Mouse (Mus musculus): ENCODE results near the gene Nectin4.
A peak's percentile ranks its signal among the peaks of the same experiment; 100 is the strongest.

Gene Nectin4

DNA sequence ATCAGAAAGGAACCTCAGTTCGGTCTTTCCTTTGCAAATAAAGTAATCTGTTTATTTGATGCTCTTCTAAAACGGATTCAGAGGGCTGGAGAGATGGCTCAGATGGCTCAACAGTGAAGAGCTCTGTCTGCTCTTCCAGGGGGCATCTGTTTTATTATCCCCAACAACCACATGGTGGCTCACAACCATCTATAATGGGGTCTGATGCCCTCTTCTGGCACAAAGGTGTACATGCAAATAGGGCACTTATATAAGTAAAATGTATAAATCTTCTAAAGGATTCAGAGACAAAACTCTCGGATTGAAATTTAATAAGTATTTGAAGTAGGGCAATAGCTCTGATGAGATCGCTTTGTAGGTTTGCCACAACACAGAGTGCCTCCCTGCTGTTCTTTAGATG lies 11.5 kb upstream of the Nectin4 start:
- peak; percentile 81 for DNase-seq (ENCODE audit: low read depth, low spot score)

DNA sequence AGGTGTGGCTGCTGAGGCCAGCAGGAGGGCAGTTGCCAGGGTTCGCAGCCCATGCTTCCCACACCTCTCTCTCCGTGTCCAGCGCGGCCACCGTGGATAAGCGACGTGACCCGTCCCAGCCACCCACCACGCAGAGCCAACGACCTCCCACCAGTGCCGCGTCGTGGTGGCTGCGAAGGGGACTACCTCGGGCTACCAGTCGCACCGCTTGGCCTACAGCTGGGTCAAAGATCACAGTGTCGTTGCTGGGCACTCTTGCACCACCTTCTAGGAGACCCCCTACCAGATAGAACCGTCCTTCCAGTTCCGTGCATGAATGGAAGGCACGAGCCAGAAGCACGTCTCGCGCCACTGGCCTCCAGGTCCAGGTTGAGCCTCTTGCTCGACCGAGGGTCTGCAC lies 9.6 kb upstream of the Nectin4 start:
- DNase-seq (ENCODE audit: low read depth, low spot score), result no peak

- peak; percentile 92 for DNase-seq (ENCODE audit: low read depth, low spot score)
Observed at GRCm38 (mm10) chr1:171360656-171361055, 9.2 kb upstream of the Nectin4 start, which contains the start of gene Klhdc9. TSS of gene Klhdc9 (minus strand) at chr1:171360798.

DNA sequence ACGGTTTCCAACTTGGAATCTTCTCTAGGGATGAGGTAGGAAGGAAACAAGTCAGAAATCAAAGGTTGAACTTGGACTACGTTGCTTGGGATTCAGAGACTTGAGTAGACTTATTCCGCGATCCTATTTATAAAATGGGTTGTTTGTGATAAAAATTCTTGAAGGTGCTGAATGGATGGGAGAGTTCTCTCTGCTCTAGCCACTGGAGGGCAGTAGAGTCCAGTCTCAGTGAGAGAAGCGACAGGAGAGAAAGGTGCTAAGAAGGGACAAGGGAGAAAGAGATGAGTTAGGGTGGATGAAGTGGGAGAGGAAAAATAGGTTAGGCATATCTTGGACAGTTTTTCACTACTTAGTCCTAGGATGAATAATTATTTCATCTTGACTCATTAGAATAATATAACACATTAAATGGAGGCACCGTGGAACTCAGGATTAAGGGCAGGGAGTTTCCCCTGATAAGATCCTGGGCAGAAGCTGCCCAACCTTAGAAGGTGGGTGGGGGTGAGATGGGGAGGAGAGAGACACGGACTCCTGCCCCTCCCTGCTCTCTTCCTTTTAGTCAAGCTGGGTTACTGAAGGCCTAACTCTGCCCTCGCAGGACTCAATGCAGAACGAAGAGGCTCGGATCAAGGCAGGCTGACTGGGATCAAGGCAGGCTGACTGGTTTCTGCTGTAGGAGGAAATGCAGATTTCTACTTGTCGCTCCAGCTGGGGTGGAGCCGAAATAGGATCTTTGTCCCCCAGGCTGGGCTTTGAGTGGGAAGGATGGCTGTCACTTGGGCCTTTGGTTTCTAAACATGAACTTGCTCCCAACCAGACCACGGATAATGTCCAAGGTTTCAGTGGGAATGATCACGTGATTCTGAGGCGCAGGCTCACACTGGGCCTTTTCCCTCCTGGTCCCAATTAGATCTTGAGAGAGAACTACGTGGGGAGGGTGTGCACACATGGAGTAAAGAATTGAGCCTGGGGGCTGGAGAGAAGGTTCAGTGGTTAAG lies 8.5 kb upstream of the Nectin4 start:
- peak; percentile 91 for DNase-seq (ENCODE audit: low read depth, low spot score)

GRCm38 (mm10) chr1:171365934-171366333 lies 4.0 kb upstream of the Nectin4 start:
- DNase-seq (ENCODE audit: low read depth, low spot score), result no peak

- no peak for DNase-seq (ENCODE audit: low read depth, low spot score)
Observed at GRCm38 (mm10) chr1:171372880-171373279, 3.0 kb downstream of the Nectin4 start.

- DNase-seq (ENCODE audit: low read depth, low spot score), result no peak
Observed at GRCm38 (mm10) chr1:171373946-171374345, 4.0 kb downstream of the Nectin4 start.

GRCm38 (mm10) chr1:171375646-171376097 lies 5.8 kb downstream of the Nectin4 start:
- no peak for DNase-seq (ENCODE audit: low read depth, low spot score)

DNA sequence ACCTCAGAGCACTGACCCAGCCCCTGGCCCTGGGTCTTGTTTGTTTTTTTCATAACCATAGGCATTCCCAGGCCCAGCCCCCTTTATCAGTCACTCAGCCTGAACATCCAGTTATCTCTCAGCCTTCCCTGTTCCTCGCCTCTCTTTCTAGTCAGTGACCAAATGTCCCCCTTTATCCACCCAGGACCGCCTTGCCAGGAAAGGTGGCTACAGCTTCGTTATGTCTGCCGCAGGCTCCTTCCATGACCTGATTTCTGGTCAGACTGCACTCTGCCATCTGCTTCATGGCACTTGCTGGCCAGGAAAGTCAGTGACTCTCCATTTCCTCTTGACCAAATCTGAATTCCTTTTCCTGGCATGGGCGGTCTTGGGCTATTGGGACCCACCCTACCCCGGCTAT lies 8.4 kb downstream of the Nectin4 start:
- DNase-seq (ENCODE audit: low read depth, low spot score), result no peak

DNA sequence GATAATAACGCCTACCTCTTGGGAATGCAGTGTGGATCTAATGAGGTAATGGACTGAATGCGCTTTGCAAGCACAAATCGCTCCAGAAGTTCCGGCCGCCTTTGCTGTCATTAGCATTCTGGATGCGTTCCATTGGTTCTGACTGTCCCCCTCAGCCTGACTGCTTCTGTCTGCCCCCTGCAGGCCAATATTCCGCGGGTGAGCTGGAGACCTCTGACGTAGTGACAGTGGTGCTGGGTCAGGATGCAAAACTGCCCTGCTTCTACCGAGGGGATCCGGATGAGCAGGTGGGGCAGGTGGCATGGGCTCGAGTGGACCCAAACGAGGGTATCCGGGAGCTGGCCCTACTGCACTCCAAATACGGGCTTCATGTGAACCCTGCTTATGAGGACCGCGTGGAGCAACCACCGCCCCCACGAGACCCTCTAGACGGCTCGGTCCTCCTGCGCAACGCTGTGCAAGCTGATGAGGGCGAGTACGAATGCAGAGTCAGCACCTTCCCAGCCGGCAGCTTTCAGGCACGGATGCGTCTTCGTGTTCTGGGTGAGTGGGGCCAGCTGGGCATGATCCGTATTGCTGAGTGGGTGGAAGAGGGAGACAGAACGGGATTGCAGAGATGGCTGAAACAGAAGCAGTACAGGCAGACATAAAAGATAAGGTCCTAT lies 10.2 kb downstream of the Nectin4 start:
- DNase-seq (ENCODE audit: low read depth, low spot score), result peak; percentile 88

- no peak for DNase-seq (ENCODE audit: low read depth, low spot score)
Observed at GRCm38 (mm10) chr1:171382096-171382620, 12.3 kb downstream of the Nectin4 start.

DNA sequence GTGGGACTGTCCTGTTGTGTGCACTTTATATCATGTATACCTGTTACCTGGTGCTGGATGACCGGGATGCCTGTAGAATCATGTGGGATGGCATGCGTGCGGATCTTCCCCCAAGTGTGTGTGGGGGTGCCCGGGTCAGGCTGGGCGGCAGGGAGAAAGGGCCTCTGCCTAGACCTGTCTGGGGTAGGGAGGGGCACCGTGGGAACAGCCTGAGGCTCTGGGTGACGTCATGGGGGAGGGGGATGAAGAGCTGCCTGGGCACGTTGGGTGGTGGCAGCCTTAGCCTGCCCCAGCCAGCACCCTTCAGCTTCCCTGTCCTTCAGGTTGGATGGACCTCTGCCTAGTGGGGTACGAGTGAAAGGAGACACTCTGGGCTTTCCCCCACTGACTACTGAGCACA lies 14.5 kb downstream of the Nectin4 start:
- DNase-seq (ENCODE audit: low read depth, low spot score), result no peak

- no peak for DNase-seq (ENCODE audit: low read depth, low spot score)
Observed at GRCm38 (mm10) chr1:171385171-171385570, 15.3 kb downstream of the Nectin4 start.

GRCm38 (mm10) chr1:171387099-171387498 lies 17.2 kb downstream of the Nectin4 start:
- peak; percentile 69 for DNase-seq (ENCODE audit: low read depth, low spot score)

GRCm38 (mm10) chr1:171388376-171389102 lies 18.6 kb downstream of the Nectin4 start, which contains the start of gene Arhgap30:
TSS of gene Arhgap30 (plus strand) at chr1:171388954.
- peak; percentile 96 for DNase-seq (ENCODE audit: low read depth, low spot score)

DNA sequence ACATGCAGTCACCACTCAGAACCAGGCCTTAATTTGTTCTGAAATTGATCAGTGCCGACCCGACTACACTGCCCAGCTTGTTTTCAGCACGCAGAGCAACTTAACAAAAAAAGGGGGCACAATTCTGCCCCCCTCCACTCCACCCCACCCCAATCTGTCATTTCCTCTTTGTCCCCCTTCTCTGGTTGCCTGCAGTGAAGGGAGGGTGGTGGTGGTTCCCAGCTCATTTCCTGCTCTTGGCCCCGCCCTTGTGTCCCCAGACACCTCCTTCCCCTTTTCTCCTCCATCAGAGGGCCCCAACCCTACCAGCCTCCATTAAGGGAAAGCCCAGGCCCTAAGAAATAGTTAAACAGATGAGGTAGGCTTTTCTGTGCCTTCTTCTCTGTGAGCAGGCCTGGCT lies 20.2 kb downstream of the Nectin4 start:
- DNase-seq (ENCODE audit: low read depth, low spot score), result peak; percentile 90

DNA sequence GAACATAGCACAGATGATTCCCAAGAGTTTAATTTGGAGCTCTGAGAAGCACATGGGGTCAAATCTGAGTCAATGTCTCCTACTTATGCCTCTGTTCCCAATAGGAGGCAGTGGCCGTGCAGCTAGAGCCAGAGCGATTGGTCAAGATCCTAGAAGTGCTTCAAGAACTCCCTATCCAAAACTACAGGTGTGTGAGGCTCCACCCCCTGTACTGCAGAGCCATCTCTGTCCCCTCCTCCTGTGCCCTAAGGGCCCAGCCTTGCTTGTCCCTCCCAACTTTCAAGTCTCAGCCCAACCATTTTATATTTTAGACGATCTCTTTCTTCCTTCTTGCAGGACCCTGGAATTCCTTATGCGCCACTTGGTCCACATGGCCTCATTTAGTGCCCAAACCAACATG lies 31.9 kb downstream of the Nectin4 start:
- no peak for DNase-seq (ENCODE audit: low read depth, low spot score)

- no peak for DNase-seq (ENCODE audit: low read depth, low spot score)
Observed at GRCm38 (mm10) chr1:171402991-171403390, 33.1 kb downstream of the Nectin4 start.

- no peak for DNase-seq (ENCODE audit: low read depth, low spot score)
Observed at GRCm38 (mm10) chr1:171407263-171407662, 37.4 kb downstream of the Nectin4 start.

DNA sequence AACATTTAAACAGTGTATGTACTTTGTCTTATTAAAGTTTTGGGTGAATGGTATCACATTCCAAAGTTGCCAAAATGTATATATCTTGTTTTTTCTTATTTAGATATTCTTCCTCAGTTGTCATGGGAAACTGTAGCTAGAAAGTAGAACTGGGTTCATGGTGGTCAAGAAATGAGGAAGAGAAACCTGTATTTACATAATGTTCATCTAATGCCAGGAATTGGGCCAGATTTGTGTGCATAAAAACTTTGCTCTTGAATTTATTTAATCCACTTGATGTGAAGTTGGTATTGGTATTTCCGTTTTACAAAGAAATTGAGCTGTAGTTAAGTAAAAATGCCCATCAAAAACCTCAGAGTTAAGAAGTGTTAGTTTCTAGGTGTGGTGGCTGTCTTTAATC lies 40.3 kb downstream of the Nectin4 start:
- no peak for DNase-seq (ENCODE audit: low read depth, low spot score)

DNA sequence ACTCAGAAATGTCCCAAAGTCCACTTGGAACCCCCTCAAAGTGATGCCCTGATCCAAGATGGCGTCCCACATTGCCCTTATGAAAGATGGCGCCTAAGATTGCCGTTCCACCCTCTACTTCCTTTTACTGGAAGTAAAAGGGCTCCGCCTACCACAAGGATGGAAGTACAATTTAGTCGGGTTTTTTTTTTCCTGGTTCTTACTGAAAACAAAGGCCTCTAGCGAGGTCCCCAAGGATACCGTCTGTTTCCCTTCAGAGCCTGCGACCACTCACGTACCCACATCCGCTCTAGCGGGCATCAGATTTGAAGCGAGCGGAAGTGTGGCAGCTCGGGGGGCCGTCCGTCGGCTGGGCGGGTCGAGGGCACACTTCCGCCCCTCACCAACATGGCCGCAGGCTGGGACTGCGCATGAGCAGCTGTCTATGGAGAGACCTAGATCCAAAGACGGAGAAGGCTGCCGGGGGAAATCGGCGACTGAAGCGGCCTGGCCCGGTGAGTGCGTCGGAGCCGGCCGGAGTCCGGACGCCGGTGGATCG lies 41.1 kb downstream of the Nectin4 start, which contains the start of gene Usf1:
Gene Usf1 (plus strand): TSS at position 367 of the 538 bp plus-strand sequence.
- DNase-seq (ENCODE audit: low read depth, low spot score), result peak; percentile 98

All from CD4-positive, CD25-positive, alpha-beta regulatory T cell, adult 2 months (primary cell).